Mouse (Mus musculus): Measurements from ENCODE around the gene Adcyap1r1.

GRCm38 (mm10) chr6:55407345-55407744 is 44.4 kb upstream of the Adcyap1r1 start:
- TF ChIP-seq POLR2A (IDR thresholded peaks at IDR 0.05; ENCODE audit: extremely low read depth, insufficient read depth, low read length): no peak
- TF ChIP-seq CTCF (IDR thresholded peaks at IDR 0.05; ENCODE audit: extremely low read depth, insufficient read depth, low read length): no peak
